In the genomic region with DNA sequence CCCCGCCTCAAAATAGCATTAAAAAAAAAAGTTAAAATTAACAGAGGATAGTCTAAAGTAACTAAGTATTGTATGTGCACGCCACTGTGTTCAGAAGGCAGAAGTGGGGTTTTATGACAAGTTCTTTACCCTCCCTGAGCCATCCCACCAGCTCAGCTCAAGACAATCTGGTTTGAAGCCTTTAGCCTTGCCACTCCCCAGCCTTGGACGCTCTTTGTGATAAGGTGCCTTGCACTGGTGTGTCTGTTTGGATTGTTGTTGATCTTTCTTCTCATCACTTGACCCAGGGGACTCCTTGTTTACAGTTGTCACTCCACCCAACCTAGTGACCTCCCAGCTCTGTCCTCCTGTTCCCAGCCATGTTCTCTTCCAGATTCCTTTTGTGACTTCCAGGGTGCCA, we compare ENCODE assay signal across 16 mouse cellular contexts.
"Had no signal": no experiment of that assay in that cellular context is flagged by ENCODE, and none has a peak within 500 bp of the region (broad histone marks: within the 10 kb centered on the region; RNA-seq: fewer than 3 reads in every experiment).

No protein-coding gene starts in this region.

- H3K9me3 ChIP-seq: limb, embryonic 13.5 days; liver, embryonic 15.5 days; lung, embryonic 15.5 days; midbrain, embryonic 10.5 days; neural tube, embryonic 15.5 days had no signal

- H3K4me3 ChIP-seq: limb, embryonic 13.5 days; liver, embryonic 15.5 days; lung, embryonic 15.5 days; myocyte; neural tube, embryonic 15.5 days had no signal

- H3K27me3 ChIP-seq: liver, embryonic 15.5 days; lung, embryonic 15.5 days; neural tube, embryonic 15.5 days had no signal

- ATAC-seq: inflammation-experienced regulatory T-cells, adult 6 months had no signal

- H3K9ac ChIP-seq: limb, embryonic 13.5 days; liver, embryonic 15.5 days; lung, embryonic 15.5 days; neural tube, embryonic 15.5 days had no signal

- H3K36me3 ChIP-seq: limb, embryonic 13.5 days; liver, embryonic 15.5 days; lung, embryonic 15.5 days; midbrain, embryonic 10.5 days had no signal

- DNase-seq: layer of hippocampus, adult 9-11 months; layer of hippocampus, postnatal 36 days; left cerebral cortex, postnatal 4 days; midbrain, embryonic 14.5 days; right cerebral cortex, adult 18-20 months; spleen, adult 18-20 months; thymus, adult 18-20 months; thymus, postnatal 14 days had no signal

- H3K27ac ChIP-seq: kidney, postnatal 0 days; limb, embryonic 13.5 days; liver, embryonic 15.5 days; lung, embryonic 15.5 days; neural tube, embryonic 15.5 days had no signal

- H3K4me2 ChIP-seq: lung, embryonic 15.5 days had no signal
